Mouse (Mus musculus): ENCODE measurements at regions not wholly inside any gene's neighbourhood (a gene's known extent, or its start where the extent isn't known, plus 50 kb on each side); places are given as distances from the start of the nearest gene placed in this dataset.

DNA sequence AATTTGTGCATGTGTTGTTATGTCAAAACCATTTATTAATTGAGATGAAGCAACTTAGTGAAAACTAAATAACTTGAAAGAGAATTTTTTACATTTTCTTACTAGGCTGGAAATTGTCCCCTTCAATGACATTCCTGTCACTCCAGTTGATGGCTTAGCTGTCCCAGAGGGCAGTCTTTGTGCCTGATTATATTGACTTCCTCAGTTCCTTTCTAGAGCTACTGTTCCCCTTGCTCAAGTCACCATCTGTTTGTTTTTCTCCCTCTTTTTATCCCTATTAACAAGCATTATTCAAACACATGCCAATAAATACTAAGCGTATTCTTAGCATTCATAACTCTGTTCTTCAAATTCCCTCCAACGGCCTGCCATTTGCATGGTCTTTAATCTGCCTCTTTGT, 712.6 kb upstream of the Zfp804a start:
- TF ChIP-seq CTCF (IDR thresholded peaks at IDR 0.05) (no peak), EP300 (IDR thresholded peaks at IDR 0.05) (no peak)
